ENCODE assay signal across 8 mouse cellular contexts in genomic region chr8:126258175-126258781, GRCm38 (mm10). TPM values are rescaled to one million over a fixed set of nuclear protein-coding genes. Genes with fewer than 3 reads are reported as not detected.
DNase-seq lines count a peak whose midpoint lies in the region; ATAC-seq and TF ChIP-seq lines count a peak whose summit lies in the region.

No protein-coding gene starts in this region.

- H3K79me2 ChIP-seq in C2C12 (ENCODE audit: control insufficient read depth, insufficient read depth): no peaks in the 10 kb centered on the region

- WGBS in forebrain, embryonic 10.5 days: 6% methylated on average over 15 of the region's 15 CpGs
- 4% methylated on average over 15 of the region's 15 CpGs for WGBS in heart, embryonic 15.5 days
- WGBS in liver, postnatal 0 days (ENCODE audit: insufficient replicate concordance): 2% methylated on average over 15 of the region's 15 CpGs
- 2% methylated on average over 15 of the region's 15 CpGs for WGBS in olfactory bulb, adult 2 months

- TF ChIP-seq EP300 in liver, postnatal 0 days (IDR thresholded peaks at IDR 0.05; ENCODE audit: low read depth): no peak

- peak; percentile 64 for TF ChIP-seq CTCF in C2C12 (IDR thresholded peaks at IDR 0.05; ENCODE audit: control insufficient read depth, insufficient read depth, insufficient read length)
- TF ChIP-seq CTCF in liver, postnatal 0 days (IDR thresholded peaks at IDR 0.05; ENCODE audit: low read depth): peak; percentile 73
- TF ChIP-seq CTCF in olfactory bulb, adult 2 months (IDR thresholded peaks at IDR 0.05; ENCODE audit: insufficient read depth, low read depth, low read length): peak; percentile 81

- H3ac ChIP-seq in C2C12 (ENCODE audit: control insufficient read depth, insufficient read length, low read depth): no peak overlapping the region

- no peak overlapping the region for H3K4me3 ChIP-seq in C2C12 (ENCODE audit: insufficient read depth, poor library complexity, severe bottlenecking)
- H3K4me3 ChIP-seq in forebrain, embryonic 10.5 days: peak overlapping the region; percentile 34; the same call in 1 of the 2 replicates
- no peak overlapping the region for H3K4me3 ChIP-seq in heart, embryonic 15.5 days
- no peak overlapping the region for H3K4me3 ChIP-seq in liver, postnatal 0 days (ENCODE audit: low read depth, low read length)
- H3K4me3 ChIP-seq in olfactory bulb, adult 2 months (ENCODE audit: insufficient read depth, low read depth, low read length): no peak overlapping the region

- H3K4me1 ChIP-seq in forebrain, embryonic 10.5 days: peaks cover 27% of the 10 kb centered on the region
- H3K4me1 ChIP-seq in heart, embryonic 15.5 days (replicated peaks): no peaks in the 10 kb centered on the region
- no peaks in the 10 kb centered on the region for H3K4me1 ChIP-seq in liver, postnatal 0 days (ENCODE audit: insufficient read depth)
- peaks cover 9% of the 10 kb centered on the region for H3K4me1 ChIP-seq in olfactory bulb, adult 2 months (ENCODE audit: control insufficient read depth, insufficient read depth, low read length)

- no peak for TF ChIP-seq POLR2A in olfactory bulb, adult 2 months (IDR thresholded peaks at IDR 0.05; ENCODE audit: insufficient read depth, low read depth, low read length)

- peaks cover 33% of the 10 kb centered on the region for H3K27me3 ChIP-seq in C2C12 (ENCODE audit: control insufficient read depth, insufficient read depth, insufficient read length)
- peaks cover 42% of the 10 kb centered on the region for H3K27me3 ChIP-seq in forebrain, embryonic 10.5 days (ENCODE audit: poor library complexity, severe bottlenecking)
- H3K27me3 ChIP-seq in heart, embryonic 15.5 days: peaks cover 35% of the 10 kb centered on the region
- H3K27me3 ChIP-seq in liver, postnatal 0 days (ENCODE audit: insufficient read depth, low read length): 0 out of 2 replicates have a peak, but pooled peaks cover 8% of the 10 kb centered on the region

- ATAC-seq in heart, embryonic 15.5 days (replicated peaks; ENCODE audit: insufficient number of reproducible peaks, insufficient read depth, low FRiP score, low read depth): no peak
- 0 out of 2 replicates have a peak, but pooled peaks have one; percentile 31 for ATAC-seq in liver, postnatal 0 days

- peak; percentile 36 for DNase-seq in brain, embryonic 18.5 days (ENCODE audit: low read depth, low spot score)
- peak; percentile 68 for DNase-seq in forebrain, embryonic 10.5 days (ENCODE audit: extremely low spot score, low spot score)
- peak; percentile 82 to 84 for DNase-seq in kidney, postnatal 25 days
- peak; percentile 65 for DNase-seq in liver, postnatal 0 days
- DNase-seq in thymus, postnatal 10 days (ENCODE audit: low spot score in 2 of 2): peak; percentile 39 to 66

- H3K4me2 ChIP-seq in heart, embryonic 15.5 days: peak overlapping the region; percentile 37; the same call in 1 of the 2 replicates
- no peak overlapping the region; the same call in 1 of the 2 replicates for H3K4me2 ChIP-seq in liver, postnatal 0 days (ENCODE audit: low read depth, low read length)

- H3K9ac ChIP-seq in heart, embryonic 15.5 days: no peak overlapping the region
- H3K9ac ChIP-seq in liver, postnatal 0 days (replicated peaks): no peak overlapping the region

- H3K79me3 ChIP-seq in C2C12 (ENCODE audit: low read depth): no peaks in the 10 kb centered on the region

- no peak overlapping the region for H3K27ac ChIP-seq in forebrain, embryonic 10.5 days
- H3K27ac ChIP-seq in heart, embryonic 15.5 days: no peak overlapping the region
- no peak overlapping the region for H3K27ac ChIP-seq in liver, postnatal 0 days (ENCODE audit: low read depth)
- H3K27ac ChIP-seq in olfactory bulb, adult 2 months (ENCODE audit: insufficient read depth, low read depth, low read length): no peak overlapping the region

- no peaks in the 10 kb centered on the region for H3K9me3 ChIP-seq in forebrain, embryonic 10.5 days
- H3K9me3 ChIP-seq in heart, embryonic 15.5 days (replicated peaks): no peaks in the 10 kb centered on the region
- H3K9me3 ChIP-seq in liver, postnatal 0 days (ENCODE audit: low read length): no peaks in the 10 kb centered on the region

- H3K36me3 ChIP-seq in C2C12 (ENCODE audit: control insufficient read depth, insufficient read depth): no peaks in the 10 kb centered on the region
- H3K36me3 ChIP-seq in forebrain, embryonic 10.5 days (replicated peaks): no peaks in the 10 kb centered on the region
- H3K36me3 ChIP-seq in heart, embryonic 15.5 days: no peaks in the 10 kb centered on the region
- H3K36me3 ChIP-seq in liver, postnatal 0 days (replicated peaks; ENCODE audit: insufficient read depth, low read length): no peaks in the 10 kb centered on the region

TF ChIP-seq in C2C12, 6 proteins besides CTCF, POLR2A, EP300 and RAD21:
- no peak for TF ChIP-seq USF1 (IDR thresholded peaks at IDR 0.05; ENCODE audit: low read depth)
- no peak for TF ChIP-seq MAX (IDR thresholded peaks at IDR 0.05)
- no peak for TF ChIP-seq CEBPB (IDR thresholded peaks at IDR 0.05; ENCODE audit: low read depth)
- TF ChIP-seq FOSL1 (IDR thresholded peaks at IDR 0.05; ENCODE audit: insufficient read depth, low read length, poor library complexity, severe bottlenecking): no peak
- TF ChIP-seq MYOD1 (IDR thresholded peaks at IDR 0.05; ENCODE audit: control insufficient read depth, insufficient read length, low read depth): no peak
- no peak for TF ChIP-seq MYOG (IDR thresholded peaks at IDR 0.05; ENCODE audit: control insufficient read depth, extremely low read depth, insufficient read length)

RNA-seq across cellular contexts. Expression of gene Slc35f3, which starts 40.1 kb away (rescaled TPM):
- polyA plus RNA-seq in C2C12 (2012; fragmentation: generic; extraction: Trizol): not detected
- polyA plus RNA-seq in forebrain, embryonic 10.5 days (2016; fragmentation: Nextera tagmentation; extraction: Ambion mirVana): 0.06 and 0.07 TPM in 2 replicates
- 0.28 TPM in 1 of 2 replicates, not detected in the other for polyA plus RNA-seq in heart, embryonic 15.5 days (2015; fragmentation: Nextera tagmentation; extraction: Ambion mirVana)
- polyA plus RNA-seq in liver, postnatal 0 days (2015; fragmentation: Nextera tagmentation; extraction: Ambion mirVana): not detected in 2 replicates
- polyA plus RNA-seq in olfactory bulb, adult 2 months (2012; ENCODE audit: insufficient read depth, insufficient read length, low replicate concordance, missing spikeins): not detected in 2 replicates
